Mouse (Mus musculus) limb, embryonic 11.5 days (tissue): ENCODE results near the gene Dok1. TPM values are rescaled to one million over a fixed set of nuclear protein-coding genes. Genes with fewer than 3 reads are reported as not detected.

Experiments used
- ATAC-seq: fragments of 200-750 bp; cut with Nextera tagmentation; 2 replicates; pipeline ENCODE4 v1.8.0; 2017; ENCODE audit warnings: low read depth; ENCODE audit not compliant: insufficient number of reproducible peaks, low FRiP score, low TSS enrichment
- DNase-seq: peaks from one replicate; pipeline ENCODE4 v3.0.0-alpha.2; 2015; ENCODE audit warnings: low spot score
- H3K27ac ChIP-seq: fragments of 300-500 bp; sonication (generic); replicated peaks from 2 replicates; pipeline ENCODE4 v1.5.1; 2014; ENCODE audit warnings: low read depth, mild to moderate bottlenecking, low read length
- H3K27me3 ChIP-seq: fragments of 300-500 bp; sonication (generic); 2 replicates; pipeline ENCODE4 v1.6.1; 2014; ENCODE audit warnings: mild to moderate bottlenecking, low read length, mixed read lengths; ENCODE audit not compliant: control insufficient read depth, insufficient read depth
- H3K36me3 ChIP-seq: fragments of 300-500 bp; sonication (generic); 2 replicates; pipeline ENCODE4 v1.6.1; 2014; ENCODE audit warnings: mild to moderate bottlenecking, low read length, moderate library complexity, mixed read lengths; ENCODE audit not compliant: control insufficient read depth, insufficient read depth
- H3K4me1 ChIP-seq: fragments of 300-500 bp; sonication (generic); 2 replicates; pipeline ENCODE4 v1.6.1; 2014; ENCODE audit warnings: low read length, mixed read lengths; ENCODE audit not compliant: control insufficient read depth, insufficient read depth
- H3K4me2 ChIP-seq: fragments of 300-500 bp; sonication (generic); 2 replicates; pipeline ENCODE4 v1.6.1; 2014; ENCODE audit warnings: low read depth, mild to moderate bottlenecking, moderate library complexity; ENCODE audit not compliant: severe bottlenecking
- H3K4me3 ChIP-seq: fragments of 300-500 bp; sonication (generic); 2 replicates; pipeline ENCODE4 v1.5.1; 2014; ENCODE audit warnings: low read depth, low read length
- H3K9ac ChIP-seq: fragments of 300-500 bp; sonication (generic); 2 replicates; pipeline ENCODE4 v1.6.1; 2014; ENCODE audit warnings: mild to moderate bottlenecking, low read length
- H3K9me3 ChIP-seq: fragments of 300-500 bp; sonication (generic); 2 replicates; pipeline ENCODE4 v1.6.1; 2016; ENCODE audit warnings: low read length; ENCODE audit not compliant: control insufficient read depth
- WGBS: fragments of 180-500 bp; shearing (Covaris S2); extraction: QIAGEN DNeasy Blood & Tissue Kit; methylation state at CpG from one replicate; pipeline ENCODE4 v1.1.7; 2014; 5-methylcytosine and 5-hydroxymethylcytosine counted together
- polyA plus RNA-seq: library from polyadenylated mRNA; unstranded; fragments of >200 nt; fragmentation: Nextera tagmentation; extraction: Ambion mirVana; gene quantifications from 2 replicates; pipeline ENCODE4 v1.2.1, GENCODE M21; 2014

The Dok1 gene
- polyA plus RNA-seq, 1 experiment from 2014 or later: 7.3 TPM

- DNase-seq (no peak), ATAC-seq (no peak)
- Histone ChIP-seq H3K36me3 (no peaks in the 10 kb centered on the region), H3K27me3 (no peaks in the 10 kb centered on the region), H3K4me1 (no peaks in the 10 kb centered on the region), H3K4me2 (no peak overlapping the region), H3K27ac (no peak overlapping the region), H3K9me3 (no peaks in the 10 kb centered on the region), H3K9ac (no peak overlapping the region), H3K4me3 (no peak overlapping the region)
- WGBS: 88% methylated on average over 2 of the region's 2 CpGs
Measured at GRCm38 (mm10) chr6:83015749-83016148, 17.5 kb downstream of the Dok1 start.

GRCm38 (mm10) chr6:83014482-83015466 is 18.5 kb downstream of the Dok1 start:
- H3K9ac ChIP-seq: no peak overlapping the region
- DNase-seq (no peak), ATAC-seq (no peak)
- no peak overlapping the region for H3K4me2 ChIP-seq
- no peak overlapping the region for H3K27ac ChIP-seq
- no peaks in the 10 kb centered on the region for H3K9me3 ChIP-seq
- no peaks in the 10 kb centered on the region for H3K36me3 ChIP-seq
- H3K27me3 ChIP-seq: no peaks in the 10 kb centered on the region
- WGBS: 74% methylated on average over 12 of the region's 12 CpGs
- H3K4me3 ChIP-seq: no peak overlapping the region
- no peaks in the 10 kb centered on the region for H3K4me1 ChIP-seq

- DNase-seq: no peak
- H3K9ac ChIP-seq: no peak overlapping the region
- no peaks in the 10 kb centered on the region for H3K36me3 ChIP-seq
- no peak for ATAC-seq
- WGBS: 86% methylated on average over 5 of the region's 5 CpGs
- H3K4me3 ChIP-seq: no peak overlapping the region
- no peaks in the 10 kb centered on the region for H3K4me1 ChIP-seq
- H3K27ac ChIP-seq: no peak overlapping the region
- H3K9me3 ChIP-seq: no peaks in the 10 kb centered on the region
- no peak overlapping the region for H3K4me2 ChIP-seq
- no peaks in the 10 kb centered on the region for H3K27me3 ChIP-seq
Measured at GRCm38 (mm10) chr6:83013444-83013843, 19.8 kb downstream of the Dok1 start.

- ATAC-seq (no peak), DNase-seq (no peak)
- no peak overlapping the region for H3K27ac ChIP-seq
- H3K9me3 ChIP-seq: no peaks in the 10 kb centered on the region
- H3K4me1 ChIP-seq: no peaks in the 10 kb centered on the region
- WGBS: 80% methylated on average over 6 of the region's 6 CpGs
- no peak overlapping the region for H3K9ac ChIP-seq
- no peaks in the 10 kb centered on the region for H3K27me3 ChIP-seq
- H3K36me3 ChIP-seq: no peaks in the 10 kb centered on the region
- no peak overlapping the region for H3K4me2 ChIP-seq
- no peak overlapping the region for H3K4me3 ChIP-seq
Measured at GRCm38 (mm10) chr6:83011756-83012155, 21.5 kb downstream of the Dok1 start.

- no peak overlapping the region for H3K9ac ChIP-seq
- no peaks in the 10 kb centered on the region for H3K9me3 ChIP-seq
- DNase-seq: no peak
- WGBS: 91% methylated on average over 7 of the region's 7 CpGs
- H3K36me3 ChIP-seq: no peaks in the 10 kb centered on the region
- no peak overlapping the region for H3K27ac ChIP-seq
- no peak overlapping the region for H3K4me2 ChIP-seq
- ATAC-seq: no peak
- H3K27me3 ChIP-seq: no peaks in the 10 kb centered on the region
- no peaks in the 10 kb centered on the region for H3K4me1 ChIP-seq
- no peak overlapping the region for H3K4me3 ChIP-seq
Measured at GRCm38 (mm10) chr6:83011255-83011654, 22.0 kb downstream of the Dok1 start.

GRCm38 (mm10) chr6:83010010-83010409 is 23.3 kb downstream of the Dok1 start:
- H3K4me1 ChIP-seq: no peaks in the 10 kb centered on the region
- no peak overlapping the region for H3K4me3 ChIP-seq
- no peak for DNase-seq
- H3K4me2 ChIP-seq: no peak overlapping the region
- no peaks in the 10 kb centered on the region for H3K36me3 ChIP-seq
- 72% methylated on average over 7 of the region's 7 CpGs for WGBS
- no peak overlapping the region for H3K27ac ChIP-seq
- ATAC-seq: no peak
- no peaks in the 10 kb centered on the region for H3K27me3 ChIP-seq
- no peaks in the 10 kb centered on the region for H3K9me3 ChIP-seq
- H3K9ac ChIP-seq: no peak overlapping the region

GRCm38 (mm10) chr6:83008659-83009058 is 24.6 kb downstream of the Dok1 start:
- Histone ChIP-seq H3K36me3 (no peaks in the 10 kb centered on the region), H3K4me1 (no peaks in the 10 kb centered on the region), H3K27me3 (no peaks in the 10 kb centered on the region), H3K4me2 (no peak overlapping the region), H3K4me3 (no peak overlapping the region), H3K9ac (no peak overlapping the region), H3K9me3 (no peaks in the 10 kb centered on the region), H3K27ac (no peak overlapping the region)
- WGBS: 42% methylated on average over 3 of the region's 3 CpGs
- ATAC-seq: no peak
- no peak for DNase-seq

- Histone ChIP-seq H3K36me3 (no peaks in the 10 kb centered on the region), H3K4me3 (no peak overlapping the region), H3K4me1 (no peaks in the 10 kb centered on the region), H3K27ac (no peak overlapping the region), H3K9ac (no peak overlapping the region), H3K27me3 (no peaks in the 10 kb centered on the region), H3K4me2 (no peak overlapping the region), H3K9me3 (no peaks in the 10 kb centered on the region)
- ATAC-seq (no peak), DNase-seq (no peak)
- 88% methylated on average over 6 of the region's 6 CpGs for WGBS
Measured at GRCm38 (mm10) chr6:83006114-83006513, 27.2 kb downstream of the Dok1 start.
